Mouse (Mus musculus) liver, embryonic 14.5 days (tissue): ENCODE data around the gene Asb6. TPM values are rescaled to one million over a fixed set of nuclear protein-coding genes. Genes with fewer than 3 reads are reported as not detected.

ENCODE experiments used
- ATAC-seq: fragments of 200-750 bp; cut with Nextera tagmentation; 2 replicates; pipeline ENCODE4 v1.8.0; 2017; ENCODE audit warnings: moderate number of reproducible peaks, mild to moderate bottlenecking, moderate library complexity; ENCODE audit not compliant: insufficient read depth
- DNase-seq, 3 experiments: peaks; one replicate each; pipeline ENCODE4 v3.0.0-alpha.2; 2012 to 2013; ENCODE audit warnings: low read depth in 3 of 3, low spot score in 3 of 3
- H3K27ac ChIP-seq: fragments of 300-500 bp; sonication (generic); 2 replicates; pipeline ENCODE4 v1.5.1; 2014; ENCODE audit warnings: moderate library complexity, mild to moderate bottlenecking, control low read depth, inconsistent platforms
- H3K27me3 ChIP-seq: fragments of 300-500 bp; sonication (generic); 2 replicates; pipeline ENCODE4 v1.6.1; 2014; ENCODE audit warnings: mild to moderate bottlenecking, low read length, moderate library complexity; ENCODE audit not compliant: control insufficient read depth, insufficient read depth
- H3K36me3 ChIP-seq: fragments of 300-500 bp; sonication (generic); replicated peaks from 2 replicates; pipeline ENCODE4 v1.6.1; 2014; ENCODE audit warnings: low read depth; ENCODE audit not compliant: control insufficient read depth, insufficient read depth
- H3K4me1 ChIP-seq, 2 experiments: fragments of 200-500 bp in 1 of 2; fragments of 300-500 bp in 1 of 2; sonication (generic) in 1 of 2; replicated peaks; 2 replicates each; pipeline ENCODE4 v1.6.1; 2012 to 2014; ENCODE audit warnings: antibody characterized with exemption in 1 of 2, inconsistent platforms in 1 of 2, low read length in 1 of 2; ENCODE audit not compliant: control insufficient read depth in 2 of 2, insufficient read depth in 2 of 2
- H3K4me2 ChIP-seq: fragments of 300-500 bp; sonication (generic); 2 replicates; pipeline ENCODE4 v1.6.1; 2014; ENCODE audit warnings: low read depth, mild to moderate bottlenecking, control low read depth, moderate library complexity
- H3K4me3 ChIP-seq, 2 experiments: fragments of 200-500 bp in 1 of 2; fragments of 300-500 bp in 1 of 2; sonication (generic) in 1 of 2; 2 replicates each; pipeline ENCODE4 v1.5.1; 2012 to 2014; ENCODE audit warnings: low read depth in 2 of 2, low read length in 2 of 2, mild to moderate bottlenecking in 2 of 2, control low read depth in 1 of 2, inconsistent platforms in 1 of 2, moderate library complexity in 1 of 2; ENCODE audit not compliant: insufficient read depth in 1 of 2
- H3K9ac ChIP-seq: fragments of 300-500 bp; sonication (generic); replicated peaks from 2 replicates; pipeline ENCODE4 v1.6.1; 2014; ENCODE audit warnings: mild to moderate bottlenecking, control low read depth, moderate library complexity
- H3K9me3 ChIP-seq: fragments of 300-500 bp; sonication (generic); 2 replicates; pipeline ENCODE4 v1.6.1; 2016; ENCODE audit warnings: low read length, mixed read lengths; ENCODE audit not compliant: control insufficient read depth
- CTCF ChIP-seq: IDR thresholded peaks from 2 replicates; pipeline ENCODE4 v1.5.1; 2016; ENCODE audit warnings: antibody characterized with exemption, low read depth, control low read depth
- EP300 ChIP-seq: IDR thresholded peaks from 2 replicates; pipeline ENCODE4 v1.6.1; 2016; ENCODE audit warnings: antibody characterized with exemption, low read depth
- WGBS: fragments of 180-500 bp; shearing (Covaris S2); extraction: QIAGEN DNeasy Blood & Tissue Kit; methylation state at CpG from one replicate; pipeline ENCODE4 v1.1.7; 2014; ENCODE audit not compliant: insufficient replicate concordance; 5-methylcytosine and 5-hydroxymethylcytosine counted together
- polyA plus RNA-seq, 2 experiments: library from polyadenylated mRNA; depleted of rRNA in 1 of 2; stranded (reverse) in 1 of 2; unstranded in 1 of 2; fragments of >200 nt; fragmentation: Nextera tagmentation in 1 of 2; extraction: Ambion mirVana in 1 of 2; gene quantifications; 2 replicates each; pipeline versions ENCODE4 v1.2.1 to v1.2.3; 2012 to 2014

The Asb6 gene
- polyA plus RNA-seq, 2 experiments = 25.9 to 27.0 TPM

- WGBS = 67% methylated on average over 7 of the region's 7 CpGs
- Histone ChIP-seq H3K4me1 (peaks cover 3% of the 10 kb centered on the region in 2 experiments; a peak in 2 of 4 replicates), H3K36me3 (no peaks in the 10 kb centered on the region), H3K9me3 (no peaks in the 10 kb centered on the region), H3K9ac (no peak overlapping the region), H3K27ac (no peak overlapping the region), H3K4me3 (no peak overlapping the region), H3K4me2 (no peak overlapping the region), H3K27me3 (peaks cover 3% of the 10 kb centered on the region; the same call in 1 of the 2 replicates)
- no peak for DNase-seq
- no peak for ATAC-seq
- no peak for TF ChIP-seq CTCF
- no peak for TF ChIP-seq EP300
Observed at GRCm38 (mm10) chr2:30792061-30792460, 38.1 kb downstream of the Asb6 start.

- TF ChIP-seq EP300 = no peak
- TF ChIP-seq CTCF = no peak
- no peak overlapping the region for H3K4me3 ChIP-seq
- no peak for DNase-seq
- WGBS = 37% methylated on average over 4 of the region's 4 CpGs
- H3K27me3 ChIP-seq = peaks cover 5% of the 10 kb centered on the region; the same call in 1 of the 2 replicates
- no peak overlapping the region for H3K4me2 ChIP-seq
- no peaks in the 10 kb centered on the region for H3K9me3 ChIP-seq
- H3K4me1 ChIP-seq = peaks cover 0 to 9% of the 10 kb centered on the region in 2 experiments; a peak in 2 of 4 replicates
- no peak overlapping the region for H3K27ac ChIP-seq
- no peak overlapping the region for H3K9ac ChIP-seq
- ATAC-seq = no peak
- H3K36me3 ChIP-seq = no peaks in the 10 kb centered on the region
Observed at GRCm38 (mm10) chr2:30787466-30787865, 42.7 kb downstream of the Asb6 start.

- H3K27me3 ChIP-seq = peaks cover 5% of the 10 kb centered on the region; the same call in 1 of the 2 replicates
- WGBS = 8% methylated on average over 40 of the region's 40 CpGs
- no peaks in the 10 kb centered on the region for H3K36me3 ChIP-seq
- H3K27ac ChIP-seq = no peak overlapping the region
- DNase-seq (no peak), ATAC-seq (peak; percentile 31; the same call in 1 of the 2 replicates)
- H3K9me3 ChIP-seq = no peaks in the 10 kb centered on the region
- H3K4me1 ChIP-seq = peaks cover 0 to 9% of the 10 kb centered on the region in 2 experiments; a peak in 2 of 4 replicates
- no peak overlapping the region for H3K9ac ChIP-seq
- H3K4me2 ChIP-seq = peak overlapping the region; percentile 51
- peak overlapping the region; percentile 33 to 42 for H3K4me3 ChIP-seq
- TF ChIP-seq EP300 (no peak), CTCF (peak; percentile 12; the same call in 1 of the 2 replicates)
Observed at GRCm38 (mm10) chr2:30784078-30784994, 45.8 kb downstream of the Asb6 start.

GRCm38 (mm10) chr2:30783346-30783745, 46.8 kb downstream of the Asb6 start:
- no peak for TF ChIP-seq CTCF
- no peak for TF ChIP-seq EP300
- Histone ChIP-seq H3K4me2 (peak overlapping the region; percentile 51), H3K9me3 (no peaks in the 10 kb centered on the region), H3K27ac (no peak overlapping the region), H3K4me1 (peaks cover 0 to 12% of the 10 kb centered on the region in 2 experiments; a peak in 2 of 4 replicates), H3K36me3 (no peaks in the 10 kb centered on the region), H3K9ac (0 out of 2 replicates have a peak overlapping the region, but pooled peaks have one; percentile 18), H3K27me3 (peaks cover 5% of the 10 kb centered on the region; the same call in 1 of the 2 replicates), H3K4me3 (peak overlapping the region in 1 of 2 experiments; percentile 4; a peak in 1 of 4 replicates)
- ATAC-seq (no peak; the same call in 1 of the 2 replicates), DNase-seq (no peak)
- under 1% methylated on average over 13 of the region's 13 CpGs for WGBS
